22 mouse cellular contexts compared by ENCODE assay signal in genomic region chr6:49792524-49792923, GRCm38 (mm10). TPM values are rescaled to one million over a fixed set of nuclear protein-coding genes. Genes with fewer than 3 reads are reported as not detected.
DNase-seq lines count a peak whose midpoint lies in the region; ATAC-seq and TF ChIP-seq lines count a peak whose summit lies in the region.
"Had no signal": no experiment of that assay in that cellular context is flagged by ENCODE, and none has a peak within 500 bp of the region (broad histone marks: within the 10 kb centered on the region; RNA-seq: fewer than 3 reads in every experiment).

No protein-coding gene starts in this region.

- TF ChIP-seq CTCF in left cerebral cortex, adult 2 months (IDR thresholded peaks at IDR 0.05) = no peak

- intact Hi-C loops in left cerebral cortex, adult 2 months (cut with DNase I) = no loop called here

- peak; percentile 44 for DNase-seq in heart, adult 11 months
- no peak for DNase-seq in heart, embryonic 10.5 days (ENCODE audit: low spot score)
- peak; percentile 33 for DNase-seq in embryo, embryonic 10.5 days (ENCODE audit: low spot score)
- DNase-seq in kidney, postnatal 4 days = peak; percentile 71 to 81
- DNase-seq in left cerebral cortex, adult 2 months (ENCODE audit: extremely low spot score in 1 of 2, low spot score in 2 of 2) = no peak
- no peak for DNase-seq in adrenal gland, adult (ENCODE audit: inconsistent age in 2 of 2, low spot score in 1 of 2)
- DNase-seq: adrenal gland, postnatal 36 days; cerebellum, adult 8-10 months; forebrain, postnatal 0 days; gastrocnemius, adult 2 months; heart, postnatal 4 days; lung, postnatal 10 days; right cerebral cortex, postnatal 25 days; thymus, postnatal 25 days had no signal

- no peak overlapping the region for H3K4me3 ChIP-seq in heart, embryonic 10.5 days
- H3K4me3 ChIP-seq in kidney, embryonic 14.5 days (ENCODE audit: low read length) = no peak overlapping the region
- no peak overlapping the region for H3K4me3 ChIP-seq in left cerebral cortex, adult 2 months
- no peak overlapping the region for H3K4me3 ChIP-seq in forebrain, embryonic 15.5 days
- H3K4me3 ChIP-seq: gastrocnemius, adult 2 months; layer of hippocampus, adult 2 months; limb, embryonic 12.5 days; neural tube, embryonic 13.5 days had no signal

- no peak overlapping the region for H3K4me2 ChIP-seq in kidney, embryonic 14.5 days (replicated peaks; ENCODE audit: low read depth, low read length)
- no peak overlapping the region for H3K4me2 ChIP-seq in forebrain, embryonic 15.5 days (replicated peaks)
- H3K4me2 ChIP-seq: limb, embryonic 12.5 days; neural tube, embryonic 13.5 days had no signal

- H3K36me3 ChIP-seq in heart, embryonic 10.5 days = no peaks in the 10 kb centered on the region
- no peaks in the 10 kb centered on the region for H3K36me3 ChIP-seq in kidney, embryonic 14.5 days (ENCODE audit: control insufficient read depth, insufficient read depth, low read length)
- no peaks in the 10 kb centered on the region for H3K36me3 ChIP-seq in forebrain, embryonic 15.5 days
- H3K36me3 ChIP-seq: limb, embryonic 12.5 days; neural tube, embryonic 13.5 days had no signal

- H3K9me3 ChIP-seq in heart, embryonic 10.5 days = no peaks in the 10 kb centered on the region
- no peaks in the 10 kb centered on the region; the same call in 1 of the 2 replicates for H3K9me3 ChIP-seq in kidney, embryonic 14.5 days (ENCODE audit: control insufficient read depth, low read length)
- H3K9me3 ChIP-seq in forebrain, embryonic 15.5 days = no peaks in the 10 kb centered on the region
- H3K9me3 ChIP-seq: limb, embryonic 12.5 days; neural tube, embryonic 13.5 days had no signal

- no peaks in the 10 kb centered on the region for H3K27me3 ChIP-seq in heart, embryonic 10.5 days (ENCODE audit: insufficient read depth, poor library complexity, severe bottlenecking)
- no peaks in the 10 kb centered on the region for H3K27me3 ChIP-seq in kidney, embryonic 14.5 days (ENCODE audit: control insufficient read depth, insufficient read depth, low read length)
- no peaks in the 10 kb centered on the region for H3K27me3 ChIP-seq in forebrain, embryonic 15.5 days
- H3K27me3 ChIP-seq: limb, embryonic 12.5 days; neural tube, embryonic 13.5 days had no signal

- ATAC-seq in kidney, embryonic 14.5 days (ENCODE audit: low FRiP score, low TSS enrichment) = peak; percentile 87
- ATAC-seq in forebrain, embryonic 15.5 days (replicated peaks) = no peak
- ATAC-seq: forebrain, postnatal 0 days had no signal

- H3K9ac ChIP-seq in kidney, embryonic 14.5 days (ENCODE audit: low read depth, low read length) = no peak overlapping the region
- no peak overlapping the region for H3K9ac ChIP-seq in forebrain, embryonic 15.5 days (replicated peaks)
- H3K9ac ChIP-seq: forebrain, postnatal 0 days; limb, embryonic 12.5 days; liver, embryonic 14.5 days; neural tube, embryonic 13.5 days had no signal

- H3K27ac ChIP-seq in heart, embryonic 10.5 days = no peak overlapping the region
- no peak overlapping the region; the same call in 1 of the 2 replicates for H3K27ac ChIP-seq in kidney, embryonic 14.5 days (ENCODE audit: low read depth, low read length)
- H3K27ac ChIP-seq in left cerebral cortex, adult 2 months = no peak overlapping the region
- no peak overlapping the region for H3K27ac ChIP-seq in forebrain, embryonic 15.5 days (replicated peaks)
- H3K27ac ChIP-seq: gastrocnemius, adult 2 months; layer of hippocampus, adult 2 months; limb, embryonic 12.5 days; liver, embryonic 14.5 days; neural tube, embryonic 13.5 days had no signal

- H3K4me1 ChIP-seq in heart, embryonic 10.5 days = no peaks in the 10 kb centered on the region
- no peaks in the 10 kb centered on the region for H3K4me1 ChIP-seq in kidney, embryonic 14.5 days (ENCODE audit: control insufficient read depth, insufficient read depth, low read length)
- H3K4me1 ChIP-seq in forebrain, embryonic 15.5 days = no peaks in the 10 kb centered on the region

- WGBS in heart, embryonic 10.5 days = 81% methylated on average over 12 of the region's 12 CpGs
- WGBS in kidney, embryonic 14.5 days = 49% methylated on average over 12 of the region's 12 CpGs
- 87% methylated on average over 12 of the region's 12 CpGs for WGBS in forebrain, embryonic 15.5 days

RNA-seq across cellular contexts. Expression of gene Npy, which starts 30.0 kb away (rescaled TPM):
- polyA plus RNA-seq in heart, embryonic 10.5 days (2016; fragmentation: Nextera tagmentation; extraction: Ambion mirVana) = 0.43 and 0.92 TPM in 2 replicates
- polyA plus RNA-seq in kidney, embryonic 14.5 days (2014; fragmentation: Nextera tagmentation; extraction: Ambion mirVana) = 16.0 and 23.6 TPM in 2 replicates
- 100 to 1,000 TPM; 185 to 190 TPM for total RNA-seq in left cerebral cortex, adult 2 months (2021)
- polyA plus RNA-seq in forebrain, embryonic 15.5 days (2015; fragmentation: Nextera tagmentation; extraction: Ambion mirVana) = 117 and 127 TPM in 2 replicates
- total RNA-seq: gastrocnemius, adult 2 months; granulocyte monocyte progenitor cell, adult 5-6 weeks; megakaryocyte-erythroid progenitor cell, adult 5-6 weeks had no signal

Comparison
In these comparisons a context has a peak if more than half of its experiments do, and no peak if none do; other contexts are left out.
1. DNase-seq: peak in heart, adult 11 months (single experiment), embryo, embryonic 10.5 days (single experiment) and kidney, postnatal 4 days (2 of 2); none in heart, embryonic 10.5 days (single experiment), left cerebral cortex, adult 2 months (0 of 2) and adrenal gland, adult (0 of 2).